Mouse (Mus musculus) activated CD4-positive, CD25-positive, alpha-beta regulatory T cell, adult 4 months (primary cell): Measurements from ENCODE around the gene Psd. TPM values are rescaled to one million over a fixed set of nuclear protein-coding genes. Genes with fewer than 3 reads are reported as not detected.

Experiments used
- ATAC-seq: one replicate; pipeline ENCODE4 v1.8.0; 2017
- polyA plus RNA-seq, 2 experiments: library from polyadenylated mRNA; unstranded; fragments of 100-300 nt; shearing (Covaris generic); gene quantifications; one replicate each; pipeline ENCODE4 v1.2.1; 2017

Gene Psd
- polyA plus RNA-seq, 2 experiments from 2014 or later = 3.4 to 4.5 TPM

DNA sequence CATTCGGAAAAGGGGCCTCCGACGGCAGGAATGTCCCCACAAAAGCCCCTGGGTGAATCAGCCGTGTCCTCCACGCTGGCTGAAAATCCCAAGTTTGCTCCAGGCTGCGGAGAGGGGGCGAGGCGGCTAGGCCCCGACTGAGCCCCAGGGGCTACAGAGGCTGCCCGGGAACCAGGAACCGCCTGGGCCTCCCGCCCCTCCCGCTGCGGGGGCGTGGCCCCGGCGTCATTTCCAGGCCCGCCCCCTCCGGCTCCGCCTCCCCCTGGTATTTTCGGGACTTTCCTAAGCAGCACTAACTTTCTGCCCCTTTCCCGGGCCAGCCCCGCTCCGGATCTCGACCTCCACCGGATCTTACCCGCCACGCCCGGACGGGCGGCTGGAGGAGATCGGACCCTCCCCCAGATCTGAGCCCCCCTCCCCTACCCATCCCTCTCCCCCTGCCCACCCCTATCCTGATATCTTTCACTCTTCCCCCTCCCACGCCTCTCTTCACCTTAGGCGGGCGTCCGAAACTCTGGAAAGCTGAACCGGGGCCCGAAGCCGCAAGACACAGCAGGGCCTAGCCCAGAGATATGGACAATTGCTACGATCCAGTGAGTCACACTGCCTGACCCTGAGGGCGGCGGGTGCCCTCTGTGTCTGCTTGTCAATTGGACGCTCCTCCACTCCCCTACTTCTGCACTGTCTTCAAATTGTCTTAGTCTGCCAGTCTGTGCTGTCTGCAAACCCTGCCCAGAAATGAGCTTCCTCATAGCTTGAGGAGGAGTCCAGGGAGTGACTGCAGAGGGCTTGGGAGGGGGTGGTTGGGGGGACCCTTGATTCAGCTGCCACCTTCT lies 21.3 kb downstream of the Psd start:
- peak; percentile 60 for ATAC-seq

DNA sequence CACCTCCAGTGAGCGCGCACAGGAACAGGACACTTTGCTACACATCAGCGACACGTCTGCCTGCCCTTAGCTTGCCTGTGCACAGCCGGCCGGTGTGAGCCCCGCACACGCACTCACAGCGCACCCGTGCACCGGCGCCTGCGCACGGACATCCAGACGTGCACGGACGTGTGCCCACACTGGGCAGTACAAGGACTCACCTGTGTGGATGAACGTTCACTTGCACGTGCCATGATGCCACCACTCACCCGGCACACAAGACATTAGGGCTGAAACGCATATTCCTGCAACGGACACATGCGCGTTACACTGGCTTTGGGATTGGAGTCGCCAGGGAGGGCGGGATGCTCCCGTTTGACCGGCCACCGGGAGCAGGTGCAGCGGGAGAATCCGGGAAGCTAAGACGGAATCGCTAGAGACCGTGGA lies 22.0 kb downstream of the Psd start:
- peak; percentile 40 for ATAC-seq

DNA sequence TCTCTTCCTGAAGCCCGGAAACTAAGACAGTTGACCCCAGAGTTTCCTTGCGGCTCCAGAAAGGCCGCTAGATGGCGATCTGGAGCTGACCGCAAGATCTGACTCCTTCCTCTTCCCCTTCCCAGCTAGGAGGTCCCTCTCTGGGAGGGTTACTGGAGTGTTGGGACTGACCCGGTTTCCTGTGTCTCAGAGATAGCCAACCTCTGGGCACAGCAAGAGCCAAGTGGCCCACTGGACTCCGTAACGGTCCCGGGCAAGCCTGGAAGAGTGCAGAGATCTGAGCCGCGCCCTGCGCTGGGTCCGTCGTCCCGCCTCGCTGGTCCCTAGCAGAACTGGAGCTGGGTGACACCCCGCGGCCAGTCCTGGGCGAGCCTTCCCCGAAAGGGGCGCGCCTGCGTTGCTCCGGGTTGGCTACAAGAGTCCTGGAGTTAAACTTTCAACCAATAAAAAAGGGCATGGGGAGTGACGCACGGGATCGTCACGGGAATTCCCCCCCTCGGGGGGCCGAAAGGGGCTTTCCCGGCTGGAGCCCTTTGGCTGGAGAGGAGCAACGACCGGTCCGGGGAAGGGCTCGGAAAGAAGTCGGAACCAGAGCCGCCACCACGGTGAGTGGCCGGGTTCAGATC lies 22.6 kb downstream of the Psd start, which contains the start of gene Nfkb2:
Nfkb2 (plus strand) TSS at position 105 of the 626 bp plus-strand sequence.
- peak; percentile 71 for ATAC-seq

DNA sequence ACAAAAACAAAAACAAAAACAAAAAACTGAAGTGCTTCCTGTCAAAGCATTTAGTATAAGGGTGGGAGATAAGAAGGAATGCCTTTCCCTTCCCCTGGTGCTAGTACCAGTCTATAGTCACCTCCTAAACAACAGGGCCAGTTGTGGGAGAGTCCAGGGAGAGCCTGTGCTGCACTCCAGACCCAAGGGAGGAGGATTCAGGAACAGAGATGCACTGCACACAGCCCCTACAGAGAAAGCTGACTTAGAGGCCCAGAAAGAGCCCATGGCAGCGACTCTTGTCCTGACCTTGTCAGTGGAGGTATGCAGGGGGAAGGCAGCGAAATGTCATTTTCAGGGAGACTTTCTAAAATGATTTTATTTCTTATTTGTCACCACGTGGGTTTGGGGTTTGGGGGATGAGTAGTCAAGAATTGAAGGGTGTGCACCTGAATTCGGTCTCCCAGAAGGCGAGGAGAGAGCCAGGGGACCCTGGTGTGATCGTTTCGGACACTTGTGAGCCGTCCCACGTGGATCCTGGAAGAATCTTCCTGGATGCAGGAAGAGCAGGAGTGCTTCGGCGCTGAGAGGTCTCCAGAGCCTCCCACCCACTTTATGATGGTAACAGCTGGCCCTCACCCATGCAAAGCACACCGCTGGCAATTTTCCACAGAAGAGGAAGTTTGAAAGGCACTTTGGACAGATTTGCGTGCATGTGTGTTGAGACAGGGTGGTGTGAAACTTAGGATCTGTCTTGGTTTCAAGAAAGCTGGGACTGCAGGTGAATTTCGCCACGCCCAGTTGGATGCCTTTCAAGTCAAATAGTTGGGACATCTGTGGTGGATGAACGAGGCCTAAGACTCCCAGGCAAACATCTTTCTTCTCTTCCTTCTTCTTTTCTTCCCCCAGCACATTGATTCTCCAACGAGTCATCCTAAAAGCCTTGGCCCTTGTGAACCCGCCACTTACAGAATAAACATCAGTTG lies 23.4 kb downstream of the Psd start:
- ATAC-seq = no peak

DNA sequence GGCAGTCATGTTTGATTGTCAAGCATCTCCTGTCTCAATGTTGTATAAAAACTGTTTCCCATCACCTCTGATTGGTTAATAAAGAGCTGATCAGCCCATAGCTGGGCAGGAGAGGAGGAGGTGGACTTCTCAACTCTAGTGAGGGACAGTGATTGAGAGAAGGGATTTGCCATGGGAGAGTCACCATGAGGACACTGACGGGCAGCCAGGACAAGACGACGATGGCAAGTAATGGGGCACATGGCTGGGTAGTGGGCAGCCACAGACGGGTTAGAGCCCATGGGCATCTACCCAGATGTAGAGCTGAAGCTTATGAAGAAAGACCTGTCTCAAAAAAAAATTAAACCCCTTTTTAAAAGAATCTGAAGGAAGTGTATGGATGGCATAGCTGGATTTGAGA lies 24.4 kb downstream of the Psd start:
- no peak for ATAC-seq

DNA sequence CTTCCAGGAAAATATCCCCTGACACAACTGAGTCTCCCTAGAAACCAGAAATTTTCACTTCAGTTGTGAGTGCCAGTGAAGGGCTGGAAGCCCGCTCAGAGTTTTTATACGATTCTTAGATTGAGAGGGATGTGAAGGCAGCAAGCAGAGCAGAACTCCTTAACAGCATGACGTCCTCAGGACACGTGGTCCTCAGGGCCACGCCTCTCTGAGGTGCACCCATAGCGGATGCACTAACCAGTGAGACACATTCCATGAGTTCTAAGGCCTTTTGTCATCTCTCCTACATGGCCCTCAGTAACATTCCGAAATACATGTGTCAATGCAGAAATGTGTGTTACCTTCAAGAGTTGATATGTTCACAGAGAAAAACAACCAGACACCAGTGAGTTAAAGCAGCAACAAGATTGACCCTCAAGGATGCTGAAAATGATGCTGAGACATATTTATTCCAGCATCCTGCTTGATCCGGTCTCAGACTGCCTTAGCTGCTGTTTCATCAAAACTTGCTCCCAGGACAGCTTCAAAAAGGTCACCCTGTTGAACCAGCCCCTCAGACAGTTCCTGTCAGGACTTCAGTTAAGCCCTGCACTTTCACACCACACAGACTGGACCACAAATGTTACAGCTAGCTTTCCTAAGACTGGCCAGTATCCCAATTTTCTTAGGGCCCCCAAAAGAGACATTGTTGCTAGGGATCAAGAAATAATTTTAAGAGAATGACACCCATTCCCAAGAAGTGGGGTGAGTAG lies 26.5 kb downstream of the Psd start:
- no peak for ATAC-seq

DNA sequence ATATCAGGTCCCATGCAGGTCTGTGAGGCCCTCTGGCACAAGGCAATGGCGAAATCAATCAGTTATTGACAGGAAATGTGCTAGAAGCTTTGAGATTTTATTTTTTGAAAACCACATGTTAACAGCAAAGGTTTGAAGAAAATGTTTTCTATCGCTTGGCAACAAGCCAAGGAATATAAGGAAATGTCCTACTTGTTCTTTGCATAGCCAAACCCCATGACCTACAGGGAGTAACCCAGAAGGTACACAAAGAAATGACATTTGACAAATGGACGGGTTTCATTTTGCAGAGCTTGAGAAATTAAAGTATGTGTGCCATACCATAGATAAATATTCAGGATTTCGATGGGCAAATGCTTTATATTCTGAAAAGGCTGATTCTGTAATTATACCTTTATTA lies 30.0 kb downstream of the Psd start:
- no peak for ATAC-seq

DNA sequence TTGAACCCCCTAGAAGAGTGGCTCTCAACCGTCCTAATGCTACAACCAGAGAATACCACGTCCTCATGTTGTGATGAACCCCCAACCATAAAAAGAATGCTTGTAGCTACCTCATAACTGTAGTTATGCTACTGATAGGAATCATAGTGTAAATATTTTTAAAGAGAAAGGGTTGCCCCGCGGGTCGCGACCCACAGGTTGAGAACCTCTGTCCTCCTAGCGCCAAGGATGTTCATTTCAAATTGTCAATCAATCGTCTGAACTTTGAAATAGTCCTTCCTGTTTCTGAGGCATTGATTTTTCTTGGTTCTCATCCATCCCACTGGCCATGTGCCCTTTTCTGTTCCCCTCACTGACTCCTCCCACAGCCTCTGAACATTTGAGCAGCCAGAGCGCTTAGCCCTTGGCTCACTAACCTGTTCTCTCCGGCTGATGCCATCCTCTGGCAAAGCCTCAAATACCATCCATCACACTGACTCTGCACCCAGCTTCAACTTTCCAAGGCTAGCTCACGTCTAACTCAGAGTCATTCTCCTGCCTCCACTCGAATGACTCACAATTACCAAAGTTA lies 36.3 kb downstream of the Psd start:
- ATAC-seq = no peak

DNA sequence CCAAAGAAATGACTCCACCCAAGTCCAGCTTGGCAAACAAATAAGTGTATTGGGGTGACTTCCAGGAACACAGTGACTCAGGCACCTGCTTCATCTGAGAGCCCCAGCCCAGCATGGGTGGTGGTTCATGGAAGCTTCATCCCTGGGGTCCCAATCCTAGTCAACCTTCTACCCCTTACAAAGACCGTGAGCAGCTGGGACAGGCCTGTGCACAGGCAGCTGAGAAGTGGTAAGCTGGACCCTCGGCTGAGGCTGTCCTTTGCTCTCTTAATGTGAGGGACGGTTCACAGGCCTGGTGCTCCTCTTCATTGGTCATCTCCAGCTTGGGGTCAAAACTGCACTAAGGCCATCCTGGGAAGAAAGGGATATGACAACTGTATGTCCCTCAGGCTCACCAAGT lies 39.4 kb downstream of the Psd start:
- no peak for ATAC-seq

DNA sequence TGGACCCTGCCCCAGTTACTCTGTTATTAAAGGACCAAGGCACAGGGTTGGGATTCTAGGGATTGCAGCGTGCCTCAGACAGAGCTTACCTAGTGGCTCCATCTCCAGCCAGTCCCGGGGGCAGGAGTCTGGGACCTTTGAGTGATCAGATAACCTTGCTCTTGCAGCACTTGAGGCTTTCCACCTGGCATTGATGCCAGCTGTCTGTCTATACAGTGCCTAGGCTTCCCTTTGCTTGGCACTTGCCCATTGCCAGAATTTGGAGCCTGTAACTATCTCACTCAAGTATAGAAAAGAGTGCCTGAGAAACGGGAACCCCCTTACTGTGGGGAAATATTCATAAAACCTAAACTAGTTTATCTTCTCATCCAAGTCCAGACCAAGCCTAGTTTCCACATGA lies 40.0 kb downstream of the Psd start:
- no peak for ATAC-seq

DNA sequence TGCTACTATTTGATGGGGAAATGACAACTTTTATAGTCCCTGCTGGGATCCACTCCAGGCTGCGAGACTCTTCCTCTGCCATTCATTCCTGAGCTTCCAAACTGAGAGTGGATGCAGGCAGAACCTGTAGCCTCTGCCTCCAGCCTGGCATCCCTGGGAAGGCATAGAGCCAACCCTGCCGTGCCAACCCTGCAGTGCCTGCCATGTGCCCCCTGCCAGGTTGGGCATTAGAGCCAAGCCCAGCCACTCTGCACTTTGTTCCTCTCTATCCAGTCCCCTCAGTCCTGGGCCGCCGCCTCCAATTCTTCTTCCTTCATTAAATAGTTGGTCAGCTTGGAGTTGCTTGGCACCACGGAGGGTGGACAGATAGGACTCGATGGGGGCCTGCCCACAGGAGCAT lies 40.9 kb downstream of the Psd start:
- no peak for ATAC-seq

DNA sequence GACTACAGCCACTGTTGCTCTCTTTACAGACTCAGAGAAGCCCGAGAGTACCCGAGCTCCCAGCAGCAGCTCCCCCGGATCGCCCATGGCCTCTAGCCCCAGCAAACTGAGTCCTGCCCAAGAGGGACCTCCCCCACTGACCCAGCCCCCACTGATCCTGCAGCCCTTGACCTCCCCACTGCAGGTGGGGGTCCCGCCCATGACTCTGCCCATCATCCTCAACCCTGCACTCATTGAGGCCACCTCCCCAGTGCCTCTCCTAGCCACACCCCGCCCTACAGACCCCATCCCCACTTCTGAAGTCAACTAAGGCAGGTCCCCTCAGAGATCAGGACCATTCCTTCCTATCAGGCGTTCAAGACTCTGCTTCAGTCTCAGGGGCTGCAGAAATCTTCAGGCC lies 41.3 kb downstream of the Psd start:
- ATAC-seq = no peak

DNA sequence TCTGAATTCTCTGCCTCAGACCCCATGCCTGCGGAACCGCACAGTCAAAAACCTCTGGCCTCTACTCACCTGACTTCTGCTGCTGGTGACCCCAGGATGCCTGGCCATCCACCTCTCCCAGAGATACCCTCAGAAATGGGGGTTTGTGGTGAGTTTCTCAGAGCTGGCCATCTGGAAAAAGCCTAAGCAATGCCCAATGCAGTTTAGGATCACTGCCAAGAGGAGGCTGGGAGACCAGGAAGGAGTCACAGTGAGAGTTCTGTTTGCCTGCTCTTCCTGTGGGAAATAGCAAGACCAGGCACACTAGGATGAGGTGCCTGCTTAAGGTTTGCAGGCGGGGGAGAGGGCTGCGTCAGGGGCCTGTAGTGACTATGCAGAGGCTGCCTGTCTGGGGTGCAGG lies 42.3 kb downstream of the Psd start:
- ATAC-seq = no peak

DNA sequence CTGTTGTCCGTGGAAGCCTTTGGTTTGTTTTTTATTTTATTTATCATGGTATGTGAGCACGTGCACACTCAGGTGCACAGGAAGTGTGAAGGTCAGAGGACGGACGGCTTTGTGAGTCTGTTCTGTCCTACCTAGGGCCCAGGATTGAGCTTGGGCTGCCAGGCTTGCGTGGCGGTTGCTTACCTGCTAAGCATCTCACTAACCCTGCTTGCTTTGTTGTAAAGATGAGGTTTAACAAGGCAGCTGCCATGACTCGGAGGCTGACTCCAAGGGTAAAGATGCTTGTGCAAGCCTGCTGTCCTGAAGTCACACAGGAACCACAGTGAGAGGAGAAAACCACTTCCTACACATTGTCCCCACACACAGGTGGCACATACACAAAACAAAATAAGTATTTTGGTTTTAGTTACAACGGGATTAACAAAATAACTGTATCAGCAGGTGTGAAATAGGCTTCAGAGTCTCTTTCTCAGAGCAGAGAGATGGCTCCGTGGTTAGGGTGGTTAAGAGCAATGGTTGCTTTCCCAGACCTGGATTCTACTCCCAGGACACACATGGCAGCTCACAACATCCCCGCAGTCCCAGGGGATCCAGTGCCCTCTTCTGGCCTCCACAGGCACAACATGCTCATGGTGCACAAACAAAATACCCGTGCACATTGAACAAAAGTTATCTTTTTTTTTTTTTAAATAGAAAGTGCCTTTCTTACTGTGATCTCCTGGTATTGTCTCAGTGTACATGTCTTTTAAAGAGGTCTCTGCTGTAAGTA lies 44.7 kb downstream of the Psd start:
- ATAC-seq = no peak

DNA sequence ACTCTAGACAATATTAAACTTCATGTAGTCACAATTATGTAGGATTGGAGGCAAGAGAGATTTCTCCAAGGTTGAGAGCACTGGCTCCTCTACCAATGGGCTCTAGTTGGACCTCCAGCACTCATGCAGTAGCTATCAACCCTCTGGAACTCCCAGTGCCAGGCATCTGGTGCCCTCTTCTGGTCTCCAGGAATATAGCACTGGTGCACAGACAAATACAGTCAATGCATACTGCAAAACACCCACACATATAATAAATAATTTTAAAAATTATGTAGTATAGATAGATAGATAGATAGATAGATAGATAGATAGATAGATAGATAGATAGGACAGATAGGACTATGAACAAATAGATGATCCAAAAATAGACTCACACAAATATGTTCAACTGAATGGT lies 51.6 kb downstream of the Psd start:
- ATAC-seq = no peak

DNA sequence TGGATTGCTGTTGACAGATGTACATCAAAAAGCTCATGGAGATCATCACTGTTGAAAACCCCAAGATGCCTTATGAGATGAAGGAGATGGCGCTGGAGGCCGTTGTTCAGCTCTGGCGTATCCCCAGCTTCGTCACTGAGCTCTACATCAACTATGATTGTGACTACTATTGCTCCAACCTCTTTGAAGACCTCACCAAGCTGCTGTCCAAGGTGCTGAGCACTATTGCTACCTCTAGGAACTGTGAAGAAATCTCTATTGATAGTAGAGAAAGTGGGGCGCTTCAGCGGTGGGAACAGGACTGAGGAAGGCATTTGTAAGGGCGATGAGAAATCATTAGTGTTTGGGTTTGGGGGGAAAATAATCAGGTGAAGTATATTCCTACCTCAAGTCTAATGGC lies 62.2 kb downstream of the Psd start:
- no peak for ATAC-seq

Other genes starting within 250 kb of the Psd start
- gene Elovl3, start 195.3 kb downstream of the Psd start, polyA plus RNA-seq = not detected
- gene Pitx3, start 178.8 kb downstream of the Psd start, polyA plus RNA-seq = not detected
- 10 to 100 TPM; 23.9 to 30.5 TPM for gene Gbf1, start 174.6 kb downstream of the Psd start, polyA plus RNA-seq
- 10 to 100 TPM; 19.7 to 30.4 TPM for gene Nfkb2, start 22.8 kb downstream of the Psd start, polyA plus RNA-seq
- 1 to 10 TPM; 5.6 to 6.9 TPM for gene Fbxl15, start 1.0 kb upstream of the Psd start, polyA plus RNA-seq
- gene Cuedc2, start 11.5 kb upstream of the Psd start, polyA plus RNA-seq = 10 to 100 TPM; 40.7 to 52.4 TPM
- 1 to 10 TPM; 3.9 to 7.1 TPM for gene Mfsd13a, start 14.0 kb upstream of the Psd start, polyA plus RNA-seq
- not detected for gene 2310034G01Rik, start 23.1 kb upstream of the Psd start, polyA plus RNA-seq
- 10 to 100 TPM; 86.1 to 87.6 TPM for gene Actr1a, start 68.6 kb upstream of the Psd start, polyA plus RNA-seq
- 10 to 100 TPM in 1 of 2 experiments, 1 to 10 TPM in 1; 9.4 to 12.2 TPM for gene Sufu, start 69.7 kb upstream of the Psd start, polyA plus RNA-seq
- 10 to 100 TPM; 15.8 to 21.3 TPM for gene Trim8, start 174.5 kb upstream of the Psd start, polyA plus RNA-seq
- gene Arl3, start 246.0 kb upstream of the Psd start, polyA plus RNA-seq = 10 to 100 TPM; 22.1 to 24.5 TPM
- 1 to 10 TPM; 4.3 to 6.9 TPM for gene Sfxn2, start 246.2 kb upstream of the Psd start, polyA plus RNA-seq